Mouse (Mus musculus): ENCODE data around the gene Inhbe. TPM values are rescaled to one million over a fixed set of nuclear protein-coding genes. Genes with fewer than 3 reads are reported as not detected.

Inhbe gene
- total RNA-seq (2014; rRNA removed), result 4.8 and 7.5 TPM in 2 replicates
- polyA plus RNA-seq (2012; rRNA removed), result 20.8 and 22.6 TPM in 2 replicates

DNA sequence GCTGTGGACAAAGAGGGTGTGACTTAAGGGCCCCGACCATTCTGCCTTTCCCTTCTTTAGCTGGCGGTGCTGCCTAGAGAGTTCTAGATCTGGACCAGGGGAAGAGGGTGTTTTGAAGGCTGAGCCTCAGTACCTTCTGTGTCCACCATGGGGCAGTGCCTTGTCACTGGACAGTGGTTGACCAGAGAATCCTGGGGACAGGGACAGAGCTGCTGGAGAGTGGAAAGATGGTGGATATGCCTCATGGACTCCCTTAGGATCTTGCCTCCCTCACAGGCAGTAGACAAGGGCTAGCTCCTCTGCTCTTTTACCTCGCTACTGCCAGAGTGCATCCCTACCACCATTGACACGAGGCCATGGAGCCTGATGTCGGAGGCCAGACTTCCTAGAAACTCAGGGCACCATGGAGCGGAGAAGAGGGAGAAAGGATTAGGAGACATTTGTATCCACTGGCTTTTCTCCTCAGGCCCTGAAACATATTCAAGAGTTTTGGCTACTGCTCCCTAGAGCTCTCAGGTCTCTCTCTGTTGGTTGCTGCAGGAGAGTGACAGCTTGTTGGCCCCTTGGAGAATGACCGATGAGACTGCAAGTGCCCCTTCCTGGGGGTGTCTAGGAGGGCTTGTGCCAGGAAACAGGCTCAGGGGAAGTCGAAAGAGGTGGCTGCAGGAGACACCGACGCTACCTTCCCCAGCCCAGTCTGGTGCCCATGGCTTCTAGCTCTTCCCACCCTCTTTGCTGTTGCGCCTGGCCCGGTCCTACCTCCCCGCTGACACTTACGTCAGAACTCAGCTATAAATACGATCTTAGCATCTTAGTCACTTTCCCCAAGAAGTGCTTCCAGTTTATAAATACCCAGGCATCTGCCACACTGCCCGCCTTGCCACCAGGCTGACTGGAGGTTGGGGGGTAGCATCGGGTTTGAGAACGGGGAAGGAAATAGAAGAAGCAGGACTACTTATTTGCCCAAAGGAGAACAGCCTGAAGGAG lies at the start of gene Inhbe:
Gene Inhbe, minus strand, starts transcription at position 503 of the 987 bp plus-strand sequence.
- peaks cover 36% of the 10 kb centered on the region for H3K4me1 ChIP-seq (ENCODE audit: control insufficient read depth, insufficient read depth, low read length)
- H3K79me2 ChIP-seq (ENCODE audit: control insufficient read depth, insufficient read depth, low read length), result peaks cover 13% of the 10 kb centered on the region; the same call in 1 of the 2 replicates
- H3K27ac ChIP-seq (replicated peaks; ENCODE audit: insufficient read depth, low read depth, low read length), result peak within 1 kb of the TSS; percentile 88
- TF ChIP-seq CTCF (IDR thresholded peaks at IDR 0.05; ENCODE audit: low read depth, low read length), result peak; percentile 89
- TF ChIP-seq POLR2A (IDR thresholded peaks at IDR 0.05; ENCODE audit: extremely low read depth, insufficient read depth, low read length), result no peak
- no peaks in the 10 kb centered on the region for H3K27me3 ChIP-seq (ENCODE audit: control insufficient read depth, insufficient read depth, low read length)
- peaks cover 11% of the 10 kb centered on the region; the same call in 1 of the 2 replicates for H3K36me3 ChIP-seq (ENCODE audit: control insufficient read depth, insufficient read depth, low read length)
- DNase-seq (ENCODE audit: extremely low read depth, low read depth, low spot score), result peak; percentile 74
- 60% methylated on average over 18 of the region's 18 CpGs for WGBS
- peak within 1 kb of the TSS; percentile 55 for H3K9ac ChIP-seq (ENCODE audit: low read depth, low read length)
- no peak within 1 kb of the TSS for H3K4me3 ChIP-seq (ENCODE audit: insufficient read depth, low read depth, low read length)

DNA sequence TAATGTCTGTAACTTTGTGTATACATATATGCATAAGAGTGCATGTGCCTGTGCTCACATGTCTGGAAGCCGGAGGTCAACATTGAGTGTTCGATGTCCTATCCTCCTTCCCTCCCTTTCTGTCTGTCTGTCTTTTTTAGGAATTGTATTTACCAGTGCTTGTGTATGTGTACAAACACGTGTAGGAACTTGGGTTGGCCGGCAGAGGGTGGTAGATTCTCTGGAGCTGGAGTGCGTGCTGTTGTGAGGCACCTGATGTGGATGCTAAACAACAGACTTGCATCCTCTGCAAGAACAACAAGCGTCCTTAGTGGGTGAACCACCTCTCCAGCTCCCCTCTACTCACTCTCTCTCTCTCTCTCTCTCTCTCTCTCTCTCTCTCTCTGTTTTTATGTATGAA lies 37.6 kb upstream of the Inhbe start:
- no peaks in the 10 kb centered on the region for H3K4me1 ChIP-seq (ENCODE audit: control insufficient read depth, insufficient read depth, low read length)
- no peak for TF ChIP-seq POLR2A (IDR thresholded peaks at IDR 0.05; ENCODE audit: extremely low read depth, insufficient read depth, low read length)
- 0 out of 2 replicates have a peak, but pooled peaks have one; percentile 21 for TF ChIP-seq CTCF (IDR thresholded peaks at IDR 0.05; ENCODE audit: low read depth, low read length)
- no peaks in the 10 kb centered on the region for H3K27me3 ChIP-seq (ENCODE audit: control insufficient read depth, insufficient read depth, low read length)
- H3K27ac ChIP-seq (replicated peaks; ENCODE audit: insufficient read depth, low read depth, low read length), result no peak overlapping the region
- WGBS, result 86% methylated on average over 6 of the region's 6 CpGs
- H3K36me3 ChIP-seq (ENCODE audit: control insufficient read depth, insufficient read depth, low read length), result peaks cover 12% of the 10 kb centered on the region
- peaks cover 15% of the 10 kb centered on the region; the same call in 1 of the 2 replicates for H3K79me2 ChIP-seq (ENCODE audit: control insufficient read depth, insufficient read depth, low read length)
- DNase-seq (ENCODE audit: extremely low read depth, low read depth, low spot score), result no peak
- no peak overlapping the region for H3K9ac ChIP-seq (ENCODE audit: low read depth, low read length)
- H3K4me3 ChIP-seq (ENCODE audit: insufficient read depth, low read depth, low read length), result no peak overlapping the region

DNA sequence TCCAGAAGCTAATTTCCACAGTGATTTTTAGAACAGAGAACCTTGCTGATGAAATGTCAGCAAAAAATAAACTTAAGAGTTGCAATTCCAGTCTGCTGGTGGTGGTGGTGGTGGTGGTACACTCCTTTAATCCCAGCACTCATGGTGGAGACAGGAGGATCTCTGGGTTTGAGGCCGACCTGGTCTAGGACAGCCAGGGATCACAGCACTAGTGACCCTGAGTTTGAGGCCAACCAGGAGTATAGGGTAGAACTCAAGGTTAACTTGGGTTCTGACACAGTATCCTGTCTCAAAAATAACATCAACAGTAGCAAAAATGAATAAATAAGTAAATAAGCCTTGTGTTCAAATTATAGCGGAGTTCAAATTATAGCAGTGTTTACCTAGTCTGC lies 27.5 kb upstream of the Inhbe start:
- Histone ChIP-seq H3K4me1 (ENCODE audit: control insufficient read depth, insufficient read depth, low read length) (peaks cover 11% of the 10 kb centered on the region), H3K4me3 (ENCODE audit: insufficient read depth, low read depth, low read length) (peak overlapping the region; percentile 58; the same call in 1 of the 2 replicates), H3K79me2 (ENCODE audit: control insufficient read depth, insufficient read depth, low read length) (peaks cover 12% of the 10 kb centered on the region; the same call in 1 of the 2 replicates), H3K36me3 (ENCODE audit: control insufficient read depth, insufficient read depth, low read length) (no peaks in the 10 kb centered on the region), H3K9ac (ENCODE audit: low read depth, low read length) (no peak overlapping the region; the same call in 1 of the 2 replicates), H3K27me3 (ENCODE audit: control insufficient read depth, insufficient read depth, low read length) (no peaks in the 10 kb centered on the region), H3K27ac (replicated peaks; ENCODE audit: insufficient read depth, low read depth, low read length) (peak overlapping the region; percentile 2; the same call in 1 of the 2 replicates)
- peak; percentile 64 for DNase-seq (ENCODE audit: extremely low read depth, low read depth, low spot score)
- 21% methylated on average over 2 of the region's 2 CpGs for WGBS
- TF ChIP-seq POLR2A (IDR thresholded peaks at IDR 0.05; ENCODE audit: extremely low read depth, insufficient read depth, low read length), result no peak
- TF ChIP-seq CTCF (IDR thresholded peaks at IDR 0.05; ENCODE audit: low read depth, low read length), result no peak

DNA sequence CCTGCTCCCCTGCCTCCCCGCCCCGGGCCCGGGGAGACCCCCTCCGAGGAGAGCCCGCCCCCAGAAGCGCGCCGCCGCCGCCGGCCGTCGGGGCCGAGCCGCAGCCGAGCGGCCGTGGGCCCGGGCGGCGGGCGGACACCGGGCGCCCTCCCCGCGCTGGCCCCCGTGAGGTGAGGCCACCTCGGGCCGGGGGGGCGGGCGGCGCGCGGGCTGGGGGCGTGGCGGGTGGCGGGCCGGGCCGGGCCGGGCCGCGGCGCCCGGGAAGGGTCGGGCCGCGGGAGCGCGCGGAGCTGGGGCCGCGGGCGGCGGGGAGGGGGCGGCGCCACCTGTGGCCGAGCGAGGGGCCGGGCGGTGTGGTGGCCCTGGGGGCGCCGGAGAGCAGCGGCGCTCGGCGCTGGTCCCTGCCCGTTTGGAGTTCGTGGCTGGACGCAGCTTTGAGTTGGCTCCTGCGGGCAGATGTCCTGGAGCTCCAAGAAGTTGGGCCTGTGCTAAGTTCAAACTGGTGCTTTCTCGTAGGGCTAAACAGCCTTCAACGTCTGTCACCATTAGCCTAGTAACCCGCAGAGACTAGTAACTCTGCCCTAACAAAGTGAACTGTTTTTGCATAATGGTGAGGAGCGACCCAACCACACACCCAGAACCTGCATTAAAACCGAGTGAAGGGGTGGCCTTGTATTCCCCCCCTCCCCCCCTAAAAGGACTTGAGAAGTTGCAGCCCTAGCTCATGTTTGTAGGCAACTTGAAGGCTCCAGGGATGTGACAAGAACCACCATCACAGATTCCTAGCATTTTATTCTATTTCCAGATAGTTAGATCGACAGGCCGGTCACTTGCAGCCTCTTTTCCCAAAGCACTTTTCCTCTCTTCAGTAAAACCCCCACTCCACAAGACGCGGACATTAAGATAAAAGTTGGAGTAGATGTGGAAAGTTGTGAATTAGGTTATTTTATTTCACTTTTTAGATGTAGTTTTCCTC lies 26.8 kb upstream of the Inhbe start:
- peak overlapping the region; percentile 58 for H3K4me3 ChIP-seq (ENCODE audit: insufficient read depth, low read depth, low read length)
- peak overlapping the region; percentile 75 for H3K9ac ChIP-seq (ENCODE audit: low read depth, low read length)
- H3K79me2 ChIP-seq (ENCODE audit: control insufficient read depth, insufficient read depth, low read length), result peaks cover 12% of the 10 kb centered on the region; the same call in 1 of the 2 replicates
- WGBS, result 1% methylated on average over 63 of the region's 79 CpGs
- H3K36me3 ChIP-seq (ENCODE audit: control insufficient read depth, insufficient read depth, low read length), result no peaks in the 10 kb centered on the region
- peaks cover 9% of the 10 kb centered on the region for H3K4me1 ChIP-seq (ENCODE audit: control insufficient read depth, insufficient read depth, low read length)
- peak overlapping the region; percentile 70 for H3K27ac ChIP-seq (replicated peaks; ENCODE audit: insufficient read depth, low read depth, low read length)
- no peaks in the 10 kb centered on the region for H3K27me3 ChIP-seq (ENCODE audit: control insufficient read depth, insufficient read depth, low read length)
- TF ChIP-seq POLR2A (IDR thresholded peaks at IDR 0.05; ENCODE audit: extremely low read depth, insufficient read depth, low read length) (0 out of 2 replicates have a peak, but pooled peaks have one; percentile 20), CTCF (IDR thresholded peaks at IDR 0.05; ENCODE audit: low read depth, low read length) (no peak)
- peak; percentile 66 for DNase-seq (ENCODE audit: extremely low read depth, low read depth, low spot score)

DNA sequence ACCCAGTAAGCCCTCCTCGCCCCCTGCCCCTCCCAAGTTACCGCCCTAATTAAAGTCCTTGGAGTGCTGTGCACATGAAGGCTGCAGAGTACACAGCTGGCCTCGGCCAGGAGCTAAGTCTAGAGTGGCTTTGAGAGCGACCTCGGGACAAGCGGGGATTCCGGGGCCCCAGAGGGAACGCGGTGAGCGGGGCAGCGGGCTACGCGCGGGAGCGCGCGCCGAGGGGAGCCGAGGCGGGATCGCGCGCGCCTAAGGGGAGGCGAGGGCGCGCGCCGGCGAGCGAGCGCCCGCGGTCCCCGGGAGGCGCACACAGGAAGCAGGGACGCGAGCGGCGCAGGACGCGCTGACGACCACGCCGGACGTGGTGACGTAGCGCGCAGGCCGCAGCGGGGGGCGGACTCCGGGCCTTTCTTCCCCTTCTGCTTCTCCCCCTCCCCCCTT lies 26.1 kb upstream of the Inhbe start, which contains the start of gene R3hdm2:
Gene R3hdm2, plus strand, starts transcription at position 77 of the 441 bp plus-strand sequence.
- Histone ChIP-seq H3K27ac (replicated peaks; ENCODE audit: insufficient read depth, low read depth, low read length) (peak within 1 kb of the TSS; percentile 72), H3K4me1 (ENCODE audit: control insufficient read depth, insufficient read depth, low read length) (peaks cover 6% of the 10 kb centered on the region), H3K36me3 (ENCODE audit: control insufficient read depth, insufficient read depth, low read length) (no peaks in the 10 kb centered on the region), H3K79me2 (ENCODE audit: control insufficient read depth, insufficient read depth, low read length) (peaks cover 7% of the 10 kb centered on the region; the same call in 1 of the 2 replicates), H3K4me3 (ENCODE audit: insufficient read depth, low read depth, low read length) (peak within 1 kb of the TSS; percentile 58), H3K9ac (ENCODE audit: low read depth, low read length) (peak within 1 kb of the TSS; percentile 75), H3K27me3 (ENCODE audit: control insufficient read depth, insufficient read depth, low read length) (no peaks in the 10 kb centered on the region)
- peak; percentile 70 for DNase-seq (ENCODE audit: extremely low read depth, low read depth, low spot score)
- TF ChIP-seq POLR2A (IDR thresholded peaks at IDR 0.05; ENCODE audit: extremely low read depth, insufficient read depth, low read length) (peak; percentile 71; the same call in 1 of the 2 replicates), CTCF (IDR thresholded peaks at IDR 0.05; ENCODE audit: low read depth, low read length) (no peak)
- WGBS, result under 1% methylated on average over 50 of the region's 53 CpGs

Data from liver, adult 2 months (tissue).